Mouse (Mus musculus) ovary, adult 2 months (tissue): ENCODE data around the gene Zfp672. TPM values are rescaled to one million over a fixed set of nuclear protein-coding genes. Genes with fewer than 3 reads are reported as not detected.

ENCODE experiments used
- polyA plus RNA-seq: library from polyadenylated mRNA; depleted of rRNA; stranded (reverse); fragments of >200 nt; gene quantifications from 2 replicates; pipeline ENCODE4 v1.2.3, GENCODE M21; 2012; rRNA removed

Zfp672 gene
- polyA plus RNA-seq: 58.2 and 61.2 TPM in 2 replicates

GRCm38 (mm10) chr11:58330276-58331148, at the start of gene Zfp672, which contains the start of gene Sh3bp5l:
Gene Zfp672, minus strand, starts transcription at chr11:58330339.
Gene Sh3bp5l, plus strand, starts transcription at chr11:58330724.

GRCm38 (mm10) chr11:58378763-58379278, 48.7 kb upstream of the Zfp672 start, which contains the start of gene Lypd8:
Gene Lypd8, plus strand, starts transcription at chr11:58379043.

GRCm38 (mm10) chr11:58306860-58307308, 23.3 kb downstream of the Zfp672 start, which contains the start of gene Zfp692:
Gene Zfp692, plus strand, starts transcription at chr11:58307069.

GRCm38 (mm10) chr11:58274572-58274971, 55.6 kb downstream of the Zfp672 start, which contains the start of gene 4930438A08Rik:
Gene 4930438A08Rik, plus strand, starts transcription at chr11:58274799.

Other genes starting within 250 kb of the Zfp672 start
- gene Gm12248, start 237.2 kb downstream of the Zfp672 start, polyA plus RNA-seq: 2.4 and 3.9 TPM in 2 replicates
- 53.5 and 59.9 TPM in 2 replicates for gene Cnot8, start 226.2 kb downstream of the Zfp672 start, polyA plus RNA-seq
- gene Gemin5, start 161.8 kb downstream of the Zfp672 start, polyA plus RNA-seq: 18.3 and 18.6 TPM in 2 replicates
- gene Mrpl22, start 158.7 kb downstream of the Zfp672 start, polyA plus RNA-seq: 25.5 and 30.1 TPM in 2 replicates
- gene Igtp, start 130.8 kb downstream of the Zfp672 start, polyA plus RNA-seq: 7.7 and 11.5 TPM in 2 replicates
- 9.3 and 12.9 TPM in 2 replicates for gene Irgm2, start 130.7 kb downstream of the Zfp672 start, polyA plus RNA-seq
- 0.25 and 0.50 TPM in 2 replicates for gene 4930438A08Rik, start 55.5 kb downstream of the Zfp672 start, polyA plus RNA-seq
- 40.8 and 41.4 TPM in 2 replicates for gene Zfp692, start 23.3 kb downstream of the Zfp672 start, polyA plus RNA-seq
- gene Sh3bp5l, start 385 bp upstream of the Zfp672 start, polyA plus RNA-seq: 34.0 and 37.9 TPM in 2 replicates
- 0.80 and 1.4 TPM in 2 replicates for gene Lypd8, start 48.7 kb upstream of the Zfp672 start, polyA plus RNA-seq
- gene 1810065E05Rik, start 90.8 kb upstream of the Zfp672 start, polyA plus RNA-seq: 0.42 and 1.6 TPM in 2 replicates
- gene Gm12253, start 102.2 kb upstream of the Zfp672 start, polyA plus RNA-seq: not detected in 2 replicates
- gene Lypd9, start 122.6 kb upstream of the Zfp672 start, polyA plus RNA-seq: not detected in 2 replicates
- not detected in 2 replicates for gene Olfr30, start 131.9 kb upstream of the Zfp672 start, polyA plus RNA-seq
- not detected in 2 replicates for gene Olfr332, start 162.2 kb upstream of the Zfp672 start, polyA plus RNA-seq
- gene Olfr331, start 172.2 kb upstream of the Zfp672 start, polyA plus RNA-seq: 0.20 TPM in 1 of 2 replicates, not detected in the other
- gene Olfr330, start 204.5 kb upstream of the Zfp672 start, polyA plus RNA-seq: 4.6 and 8.1 TPM in 2 replicates
- gene Olfr329-ps, start 216.1 kb upstream of the Zfp672 start, polyA plus RNA-seq: 2.4 and 4.6 TPM in 2 replicates
- gene Olfr328, start 225.3 kb upstream of the Zfp672 start, polyA plus RNA-seq: 0.24 and 0.40 TPM in 2 replicates
- 0.50 TPM in 1 of 2 replicates, not detected in the other for gene Olfr224, start 240.2 kb upstream of the Zfp672 start, polyA plus RNA-seq
- not detected in 2 replicates for gene Olfr325, start 247.4 kb upstream of the Zfp672 start, polyA plus RNA-seq